Mouse (Mus musculus) midbrain, embryonic 15.5 days (tissue): ENCODE data around the gene 4930447C04Rik. TPM values are rescaled to one million over a fixed set of nuclear protein-coding genes. Genes with fewer than 3 reads are reported as not detected.

Experiments used
- ATAC-seq: fragments of 200-750 bp; cut with Nextera tagmentation; replicated peaks from 2 replicates; pipeline ENCODE4 v1.8.0; 2017; ENCODE audit warnings: moderate TSS enrichment
- H3K27ac ChIP-seq: fragments of 300-500 bp; sonication (generic); 2 replicates; pipeline ENCODE4 v1.5.1; 2015; ENCODE audit warnings: mild to moderate bottlenecking, inconsistent platforms
- H3K27me3 ChIP-seq: fragments of 300-500 bp; sonication (generic); replicated peaks from 2 replicates; pipeline ENCODE4 v1.6.1; 2015; ENCODE audit warnings: inconsistent platforms
- H3K36me3 ChIP-seq: fragments of 300-500 bp; sonication (generic); replicated peaks from 2 replicates; pipeline ENCODE4 v1.6.1; 2015; ENCODE audit warnings: inconsistent platforms
- H3K4me1 ChIP-seq: fragments of 300-500 bp; sonication (generic); 2 replicates; pipeline ENCODE4 v1.6.1; 2015; ENCODE audit warnings: inconsistent platforms
- H3K4me2 ChIP-seq: fragments of 300-500 bp; sonication (generic); 2 replicates; pipeline ENCODE4 v1.6.1; 2015; ENCODE audit warnings: inconsistent platforms, mild to moderate bottlenecking, moderate library complexity
- H3K4me3 ChIP-seq: fragments of 300-500 bp; sonication (generic); 2 replicates; pipeline ENCODE4 v1.5.1; 2015; ENCODE audit warnings: mild to moderate bottlenecking, inconsistent platforms
- H3K9ac ChIP-seq: fragments of 300-500 bp; sonication (generic); 2 replicates; pipeline ENCODE4 v1.6.1; 2015; ENCODE audit warnings: mild to moderate bottlenecking, inconsistent platforms
- H3K9me3 ChIP-seq: fragments of 300-500 bp; sonication (generic); 2 replicates; pipeline ENCODE4 v1.6.1; 2016; ENCODE audit warnings: inconsistent platforms
- WGBS: fragments of 180-500 bp; shearing (Covaris S2); methylation state at CpG from one replicate; pipeline ENCODE4 v1.1.7; 2015; ENCODE audit warnings: mixed read lengths; 5-methylcytosine and 5-hydroxymethylcytosine counted together
- polyA plus RNA-seq: library from polyadenylated mRNA; unstranded; fragments of >200 nt; fragmentation: Nextera tagmentation; extraction: Ambion mirVana; gene quantifications from 2 replicates; pipeline ENCODE4 v1.2.1, GENCODE M21; 2015

4930447C04Rik gene
- polyA plus RNA-seq, 1 experiment from 2014 or later, result 4.8 TPM

DNA sequence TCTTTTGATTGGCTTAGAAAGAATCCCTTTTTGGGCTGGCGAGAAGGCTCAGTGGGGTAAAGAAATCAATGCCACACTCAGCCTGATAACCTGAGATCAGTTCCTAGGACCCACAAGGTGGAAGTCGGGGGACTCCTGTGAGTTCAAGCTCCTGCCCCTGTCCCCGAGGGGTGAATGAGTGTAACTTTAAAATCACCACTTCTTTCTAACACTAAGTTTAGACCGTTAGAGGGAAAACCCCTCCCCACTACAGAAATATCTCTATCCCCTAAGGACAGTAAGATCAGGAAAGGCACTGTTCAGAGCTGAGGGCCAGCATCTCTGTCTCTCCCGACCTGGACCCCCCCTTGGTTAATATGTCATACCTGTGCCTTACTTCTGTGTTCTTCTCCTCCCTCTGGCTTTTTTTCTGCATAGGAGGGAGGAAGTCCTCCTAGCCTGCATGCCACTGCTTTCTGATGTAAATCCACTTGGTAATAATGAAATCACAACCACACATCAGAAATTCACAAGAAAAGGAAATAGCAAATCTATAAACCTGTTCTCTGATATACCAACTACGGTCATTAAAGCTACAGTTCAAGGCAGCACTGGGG, 17.4 kb upstream of the 4930447C04Rik start:
- peaks cover 55% of the 10 kb centered on the region for H3K27me3 ChIP-seq
- ATAC-seq, result no peak
- no peaks in the 10 kb centered on the region for H3K4me1 ChIP-seq
- H3K4me3 ChIP-seq, result no peak overlapping the region
- WGBS, result 70% methylated on average over 6 of the region's 6 CpGs
- H3K4me2 ChIP-seq, result no peak overlapping the region
- no peak overlapping the region for H3K9ac ChIP-seq
- H3K27ac ChIP-seq, result no peak overlapping the region
- H3K9me3 ChIP-seq, result no peaks in the 10 kb centered on the region
- H3K36me3 ChIP-seq, result no peaks in the 10 kb centered on the region

DNA sequence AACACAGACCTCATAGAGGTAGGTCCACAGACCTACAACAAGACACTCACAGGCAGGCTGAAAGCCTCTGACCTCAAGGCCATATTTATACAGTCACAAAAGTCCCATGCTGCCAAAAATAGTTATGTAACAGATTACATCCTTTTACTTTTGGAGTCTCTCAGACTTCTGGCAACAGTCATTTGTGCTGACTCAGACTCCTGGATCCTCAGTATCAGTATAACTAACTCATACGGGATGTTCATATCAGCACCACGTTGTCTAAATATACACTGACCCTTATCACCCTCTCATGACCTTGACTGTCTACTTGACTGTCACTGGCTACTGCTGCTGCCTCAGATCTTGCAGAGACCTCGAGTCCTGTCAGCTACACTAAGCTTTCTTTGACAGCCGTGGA, 14.3 kb upstream of the 4930447C04Rik start:
- 73% methylated on average over 4 of the region's 4 CpGs for WGBS
- no peak overlapping the region for H3K27ac ChIP-seq
- H3K4me1 ChIP-seq, result no peaks in the 10 kb centered on the region
- ATAC-seq, result no peak
- H3K36me3 ChIP-seq, result no peaks in the 10 kb centered on the region
- peaks cover 75% of the 10 kb centered on the region for H3K27me3 ChIP-seq
- H3K9ac ChIP-seq, result no peak overlapping the region
- no peaks in the 10 kb centered on the region for H3K9me3 ChIP-seq
- H3K4me2 ChIP-seq, result no peak overlapping the region
- no peak overlapping the region for H3K4me3 ChIP-seq

DNA sequence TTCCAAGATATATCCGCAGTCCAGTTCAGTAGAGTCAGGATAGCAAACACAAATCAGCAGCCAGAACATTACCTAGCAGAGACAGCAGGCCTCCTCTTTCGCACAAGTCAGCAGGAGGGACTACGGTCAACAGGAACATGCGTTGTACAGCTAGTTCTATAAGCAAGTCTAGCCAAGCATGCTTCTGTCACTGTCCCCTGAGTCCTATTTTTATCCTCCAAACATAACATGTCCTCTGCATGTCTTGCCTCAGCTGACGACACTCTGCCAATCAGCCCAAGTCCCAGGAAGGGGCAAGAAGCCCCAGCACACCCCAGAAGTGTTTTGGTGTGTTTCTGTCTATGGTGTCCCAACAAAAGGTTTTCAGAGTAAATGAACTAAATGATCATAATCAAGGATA, 13.3 kb upstream of the 4930447C04Rik start:
- H3K27me3 ChIP-seq, result peaks cover 81% of the 10 kb centered on the region
- no peak for ATAC-seq
- H3K4me3 ChIP-seq, result no peak overlapping the region
- no peaks in the 10 kb centered on the region for H3K4me1 ChIP-seq
- H3K9ac ChIP-seq, result no peak overlapping the region
- no peak overlapping the region for H3K27ac ChIP-seq
- no peak overlapping the region for H3K4me2 ChIP-seq
- no peaks in the 10 kb centered on the region for H3K9me3 ChIP-seq
- 85% methylated on average over 5 of the region's 5 CpGs for WGBS
- no peaks in the 10 kb centered on the region for H3K36me3 ChIP-seq

DNA sequence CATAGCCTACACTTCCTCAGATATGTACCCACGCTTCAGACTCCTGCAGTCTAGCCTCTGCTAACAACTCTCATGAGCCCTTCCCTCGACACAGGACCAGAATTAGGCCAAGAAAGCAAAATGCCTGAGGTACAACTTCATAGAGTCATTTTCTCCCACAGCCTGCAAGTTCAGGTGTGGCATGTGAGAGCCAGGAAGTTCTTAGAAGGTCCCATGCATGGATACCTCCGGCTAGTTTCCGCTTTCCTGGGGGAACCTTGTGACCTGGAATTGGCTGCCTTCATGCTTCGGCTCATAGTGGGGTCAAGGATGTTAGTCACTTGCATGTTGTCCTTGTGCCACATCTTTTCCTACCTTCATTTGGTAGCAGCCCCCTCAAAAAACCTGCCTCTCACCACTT, 12.5 kb upstream of the 4930447C04Rik start:
- Histone ChIP-seq H3K4me2 (no peak overlapping the region), H3K9ac (no peak overlapping the region), H3K4me1 (no peaks in the 10 kb centered on the region), H3K27me3 (peaks cover 81% of the 10 kb centered on the region), H3K4me3 (no peak overlapping the region), H3K9me3 (no peaks in the 10 kb centered on the region), H3K36me3 (no peaks in the 10 kb centered on the region), H3K27ac (no peak overlapping the region)
- WGBS, result 89% methylated on average over 5 of the region's 5 CpGs
- no peak for ATAC-seq

DNA sequence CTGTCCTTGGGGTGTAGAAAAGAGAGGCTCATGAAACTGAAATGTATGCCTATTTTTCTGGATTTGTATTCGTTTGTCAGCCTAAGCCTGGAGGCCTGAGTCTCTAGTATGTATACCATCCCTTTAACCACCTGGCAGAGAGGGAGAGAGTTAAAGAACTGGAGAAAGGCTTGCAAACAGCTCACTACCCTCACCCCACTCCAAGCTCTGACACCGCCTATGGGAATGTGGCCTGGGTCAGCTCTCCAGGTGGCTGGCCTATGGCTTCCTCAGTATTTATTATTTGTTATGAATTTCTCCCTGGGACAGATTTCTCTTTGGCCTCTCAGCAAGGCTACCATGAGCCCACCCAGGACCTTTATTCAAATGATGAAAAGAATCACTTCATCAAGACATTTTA, 6.8 kb upstream of the 4930447C04Rik start:
- Histone ChIP-seq H3K27me3 (peaks cover 88% of the 10 kb centered on the region), H3K4me2 (no peak overlapping the region), H3K36me3 (no peaks in the 10 kb centered on the region), H3K4me3 (no peak overlapping the region), H3K27ac (no peak overlapping the region), H3K4me1 (peaks cover 11% of the 10 kb centered on the region), H3K9ac (no peak overlapping the region), H3K9me3 (no peaks in the 10 kb centered on the region)
- 9% methylated on average over 2 of the region's 2 CpGs for WGBS
- ATAC-seq, result no peak

DNA sequence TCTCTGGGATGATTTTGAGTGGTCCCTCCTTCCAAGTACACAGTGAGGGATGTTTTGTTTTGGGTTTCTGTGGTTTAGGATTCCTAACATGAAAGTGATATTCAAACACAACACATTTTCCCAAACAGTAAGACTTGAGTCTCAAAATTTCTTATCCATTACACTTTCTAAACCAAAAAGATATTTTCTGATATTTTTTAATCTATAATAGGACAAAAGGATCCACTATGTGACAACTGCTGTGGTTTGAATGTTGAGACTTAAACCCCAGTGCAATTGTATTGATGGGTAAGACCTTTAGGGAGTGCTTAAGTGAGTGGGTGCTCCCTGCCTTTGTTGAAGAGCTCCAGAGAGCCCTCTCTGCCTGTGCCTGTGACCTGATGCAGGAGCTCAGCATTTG, 6.2 kb upstream of the 4930447C04Rik start:
- peaks cover 11% of the 10 kb centered on the region for H3K4me1 ChIP-seq
- peaks cover 90% of the 10 kb centered on the region for H3K27me3 ChIP-seq
- no peak overlapping the region for H3K27ac ChIP-seq
- H3K4me2 ChIP-seq, result no peak overlapping the region
- H3K36me3 ChIP-seq, result no peaks in the 10 kb centered on the region
- ATAC-seq, result no peak
- no peak overlapping the region for H3K9ac ChIP-seq
- H3K9me3 ChIP-seq, result no peaks in the 10 kb centered on the region
- no peak overlapping the region for H3K4me3 ChIP-seq

DNA sequence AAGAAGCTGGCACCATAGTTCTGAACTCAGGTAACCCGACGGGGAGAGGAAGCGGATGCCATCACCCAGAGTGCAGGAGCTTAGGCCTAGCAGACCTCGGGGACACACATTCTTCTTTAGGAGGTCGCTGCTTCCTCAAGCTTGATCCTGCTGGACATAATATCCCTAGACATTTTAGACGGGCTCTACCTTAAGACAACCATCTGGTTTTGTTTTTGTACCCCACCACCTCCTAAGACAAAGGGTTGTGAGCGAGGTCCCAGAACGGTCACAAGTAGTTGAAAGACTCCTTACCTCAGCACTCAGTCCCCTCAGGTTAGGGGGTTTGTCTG, 5.5 kb upstream of the 4930447C04Rik start:
- no peaks in the 10 kb centered on the region for H3K9me3 ChIP-seq
- H3K9ac ChIP-seq, result no peak overlapping the region
- H3K27me3 ChIP-seq, result peaks cover 89% of the 10 kb centered on the region
- peak overlapping the region; percentile 29; the same call in 1 of the 2 replicates for H3K4me3 ChIP-seq
- 4% methylated on average over 8 of the region's 8 CpGs for whole genome bisulfite sequencing
- peaks cover 11% of the 10 kb centered on the region for H3K4me1 ChIP-seq
- ATAC-seq, result no peak
- H3K36me3 ChIP-seq, result no peaks in the 10 kb centered on the region
- H3K27ac ChIP-seq, result no peak overlapping the region
- H3K4me2 ChIP-seq, result peak overlapping the region; percentile 47; the same call in 1 of the 2 replicates

DNA sequence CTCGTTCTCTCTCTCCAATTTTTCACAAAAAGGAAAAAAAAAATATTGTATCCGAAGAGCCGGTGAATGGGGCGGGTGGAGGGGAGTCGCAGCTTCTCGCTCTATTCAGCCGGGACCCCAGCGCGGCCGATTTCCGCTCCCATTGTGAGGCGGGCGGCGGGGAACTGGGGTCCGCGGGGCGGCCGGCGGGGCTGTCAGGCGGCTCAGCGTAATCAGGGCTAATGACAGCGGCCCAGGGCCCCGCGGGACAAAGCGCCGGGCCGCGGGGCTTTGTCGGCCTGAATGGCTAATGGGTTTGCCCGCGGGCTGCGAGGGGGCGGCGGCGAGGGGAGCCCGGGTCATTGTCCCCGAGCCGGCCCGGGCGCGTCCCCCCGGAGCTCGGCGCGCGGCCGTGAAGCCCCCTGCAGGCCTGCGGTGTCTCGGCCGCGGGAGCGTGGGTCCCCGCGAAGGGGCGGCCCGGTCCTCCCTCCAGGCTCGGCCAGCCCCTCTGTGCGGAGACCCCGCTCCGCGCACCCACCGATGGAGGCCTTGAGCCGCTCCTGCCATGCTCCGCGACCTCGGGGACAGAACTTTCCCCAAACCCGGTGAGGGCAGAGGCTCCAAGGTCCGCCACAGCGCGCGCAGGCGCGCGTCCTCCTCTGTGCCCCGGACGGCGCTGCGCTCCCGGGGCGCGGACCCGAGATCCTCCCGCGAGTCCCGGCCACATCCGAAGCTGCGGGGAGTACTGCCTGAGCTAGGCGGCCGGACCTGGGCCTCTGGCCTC, 4.9 kb upstream of the 4930447C04Rik start:
- H3K36me3 ChIP-seq, result no peaks in the 10 kb centered on the region
- peak overlapping the region; percentile 47 for H3K4me2 ChIP-seq
- under 1% methylated on average over 88 of the region's 89 CpGs for WGBS
- peaks cover 11% of the 10 kb centered on the region for H3K4me1 ChIP-seq
- H3K4me3 ChIP-seq, result peak overlapping the region; percentile 29
- peaks cover 90% of the 10 kb centered on the region for H3K27me3 ChIP-seq
- H3K9me3 ChIP-seq, result no peaks in the 10 kb centered on the region
- H3K27ac ChIP-seq, result no peak overlapping the region
- no peak overlapping the region for H3K9ac ChIP-seq
- ATAC-seq, result peak; percentile 69; the same call in 1 of the 2 replicates

DNA sequence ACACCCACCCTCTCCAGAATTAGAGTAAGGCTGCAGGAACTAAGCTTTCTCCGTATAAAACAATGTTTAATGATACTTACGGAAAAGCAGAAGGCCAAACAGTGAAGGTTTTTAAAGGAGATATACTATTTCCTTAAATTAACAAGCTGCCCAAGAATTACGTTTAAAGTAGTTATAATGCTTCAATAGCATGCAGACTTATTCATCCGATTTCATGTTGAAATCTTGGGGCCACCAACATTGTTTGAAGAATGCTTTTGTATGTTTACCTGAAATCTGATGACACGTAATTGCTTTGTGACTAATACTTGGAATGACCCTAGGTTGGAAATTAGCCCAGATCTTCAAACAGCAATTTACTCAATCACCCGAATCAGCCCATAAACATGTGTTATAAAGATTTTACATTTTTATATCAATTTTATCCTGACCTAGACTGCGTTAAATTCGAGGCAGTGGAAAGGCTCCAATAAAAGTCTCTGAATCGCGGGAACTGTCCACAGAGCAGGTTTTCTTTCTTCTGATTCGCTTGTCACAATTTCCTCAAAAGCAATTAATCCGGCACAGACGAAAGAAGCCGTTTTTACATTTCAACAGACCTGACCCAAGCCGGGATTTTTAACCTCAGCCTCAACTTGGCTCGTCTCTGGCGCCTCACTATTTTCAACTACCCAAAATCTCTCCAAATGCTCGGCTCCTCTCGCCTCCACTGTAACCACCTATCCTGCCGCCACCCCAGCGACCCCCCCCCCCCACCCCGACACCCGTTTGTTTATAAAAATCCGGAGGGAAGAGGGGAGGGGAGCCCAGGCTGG, 4.0 kb upstream of the 4930447C04Rik start:
- H3K9ac ChIP-seq, result no peak overlapping the region
- H3K27ac ChIP-seq, result no peak overlapping the region
- H3K9me3 ChIP-seq, result no peaks in the 10 kb centered on the region
- peaks cover 90% of the 10 kb centered on the region for H3K27me3 ChIP-seq
- 1% methylated on average over 24 of the region's 24 CpGs for WGBS
- ATAC-seq, result no peak
- H3K36me3 ChIP-seq, result no peaks in the 10 kb centered on the region
- peak overlapping the region; percentile 47 for H3K4me2 ChIP-seq
- peak overlapping the region; percentile 29 for H3K4me3 ChIP-seq
- peaks cover 16% of the 10 kb centered on the region for H3K4me1 ChIP-seq

DNA sequence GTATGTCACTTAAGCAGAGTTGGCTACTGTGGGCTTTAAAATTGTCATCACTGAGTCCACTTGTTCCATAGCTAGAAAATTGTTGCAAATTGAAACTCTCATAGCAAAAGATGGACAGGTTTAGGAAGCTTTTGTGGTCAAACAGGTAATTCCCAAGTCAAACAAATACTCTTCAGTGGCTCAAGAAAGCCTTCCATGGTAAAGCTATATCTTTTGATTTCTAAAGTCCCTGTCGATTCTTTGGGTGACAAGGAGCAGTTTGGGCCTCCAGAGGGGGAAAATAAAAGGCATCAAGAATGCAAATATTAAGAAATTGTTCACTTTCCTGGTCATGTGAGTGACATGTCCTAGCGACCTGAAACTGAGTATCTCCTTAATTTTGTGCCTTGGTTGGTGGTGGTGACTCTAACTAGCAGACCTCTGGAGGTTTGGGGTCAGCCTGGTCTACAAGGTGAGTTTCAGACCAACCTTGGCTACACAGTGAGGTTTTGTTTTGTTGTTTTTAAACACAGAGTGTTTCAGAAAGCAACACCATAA, 3.1 kb upstream of the 4930447C04Rik start:
- no peak overlapping the region for H3K9ac ChIP-seq
- H3K4me2 ChIP-seq, result no peak overlapping the region
- no peaks in the 10 kb centered on the region for H3K9me3 ChIP-seq
- H3K4me3 ChIP-seq, result no peak overlapping the region
- H3K36me3 ChIP-seq, result no peaks in the 10 kb centered on the region
- no peak overlapping the region for H3K27ac ChIP-seq
- peaks cover 92% of the 10 kb centered on the region for H3K27me3 ChIP-seq
- WGBS, result 8% methylated on average over 2 of the region's 2 CpGs
- H3K4me1 ChIP-seq, result peaks cover 19% of the 10 kb centered on the region
- no peak for ATAC-seq

DNA sequence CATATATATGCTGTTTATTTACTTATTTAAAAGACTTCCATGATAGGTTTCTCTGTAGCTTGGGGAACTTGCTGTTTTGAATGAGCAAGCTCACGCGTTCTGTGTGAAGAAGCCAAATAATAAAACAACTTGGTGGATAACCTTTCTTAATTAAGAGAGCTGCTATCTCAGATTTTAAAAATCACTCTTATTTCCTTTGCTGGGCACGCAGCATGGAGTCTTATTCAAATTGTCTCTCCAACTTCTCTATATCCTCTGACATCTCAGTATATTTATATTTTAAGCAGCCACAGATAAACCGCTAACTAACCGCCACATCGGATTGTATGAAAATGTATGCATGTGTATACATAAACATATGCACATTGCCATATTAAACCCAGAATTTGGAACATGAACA, 1.6 kb upstream of the 4930447C04Rik start:
- peaks cover 94% of the 10 kb centered on the region for H3K27me3 ChIP-seq
- H3K4me2 ChIP-seq, result no peak overlapping the region
- peaks cover 19% of the 10 kb centered on the region for H3K4me1 ChIP-seq
- no peaks in the 10 kb centered on the region for H3K36me3 ChIP-seq
- 18% methylated on average over 6 of the region's 6 CpGs for WGBS
- no peak overlapping the region for H3K9ac ChIP-seq
- H3K4me3 ChIP-seq, result no peak overlapping the region
- H3K27ac ChIP-seq, result no peak overlapping the region
- H3K9me3 ChIP-seq, result no peaks in the 10 kb centered on the region
- no peak for ATAC-seq

DNA sequence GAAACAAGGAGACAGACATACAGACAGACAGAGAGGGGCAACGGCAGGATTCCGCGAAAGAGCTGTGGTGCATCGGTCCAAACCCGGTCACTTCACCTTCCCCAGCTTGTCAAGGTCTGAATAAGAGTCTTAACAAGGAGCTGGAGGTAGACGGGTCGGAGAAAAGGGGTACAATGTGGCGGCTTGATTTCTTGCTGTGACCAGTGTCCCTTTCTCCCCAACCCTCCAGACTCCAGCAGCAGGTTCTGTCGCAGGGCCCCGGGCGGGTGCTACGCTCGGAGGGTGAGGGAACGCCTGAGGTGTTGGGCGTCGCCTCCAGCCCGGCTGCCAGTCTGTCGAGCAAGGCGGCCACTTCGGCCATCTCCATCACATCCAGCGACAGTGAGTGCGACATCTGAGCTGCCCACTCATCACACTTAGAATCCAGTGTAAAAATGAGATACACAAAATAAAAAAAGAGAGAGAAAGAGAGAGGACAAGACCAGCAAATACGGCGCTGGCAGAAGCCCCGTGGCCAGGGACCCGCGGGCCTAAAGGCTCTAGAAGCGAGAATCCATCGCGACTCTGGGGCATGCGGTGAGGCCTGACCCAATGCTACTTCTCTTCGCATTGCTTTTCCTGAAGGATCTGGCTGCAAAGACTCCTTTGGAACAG, 951 bp upstream of the 4930447C04Rik start:
- ATAC-seq, result no peak
- Histone ChIP-seq H3K9ac (no peak overlapping the region), H3K4me2 (no peak overlapping the region), H3K4me3 (no peak overlapping the region), H3K9me3 (no peaks in the 10 kb centered on the region), H3K27ac (no peak overlapping the region), H3K4me1 (peaks cover 19% of the 10 kb centered on the region), H3K27me3 (peaks cover 95% of the 10 kb centered on the region), H3K36me3 (no peaks in the 10 kb centered on the region)
- WGBS, result 1% methylated on average over 32 of the region's 32 CpGs
